Mouse (Mus musculus) left cerebral cortex, postnatal 25 days (tissue): ENCODE measurements at regions not wholly inside any gene's neighbourhood (a gene's known extent, or its start where the extent isn't known, plus 50 kb on each side); places are given as distances from the start of the nearest gene placed in this dataset.

Experiments used
- DNase-seq, 2 experiments: peaks; one replicate each; pipeline ENCODE4 v3.0.0; 2022; ENCODE audit warnings: low spot score in 2 of 2, mixed read lengths in 1 of 2
- intact Hi-C: fragments of 180-260 bp; cut with DNase I; formaldehyde crosslinking; loops from one replicate; pipeline ENCODE4 v1.15.1; 2025

DNA sequence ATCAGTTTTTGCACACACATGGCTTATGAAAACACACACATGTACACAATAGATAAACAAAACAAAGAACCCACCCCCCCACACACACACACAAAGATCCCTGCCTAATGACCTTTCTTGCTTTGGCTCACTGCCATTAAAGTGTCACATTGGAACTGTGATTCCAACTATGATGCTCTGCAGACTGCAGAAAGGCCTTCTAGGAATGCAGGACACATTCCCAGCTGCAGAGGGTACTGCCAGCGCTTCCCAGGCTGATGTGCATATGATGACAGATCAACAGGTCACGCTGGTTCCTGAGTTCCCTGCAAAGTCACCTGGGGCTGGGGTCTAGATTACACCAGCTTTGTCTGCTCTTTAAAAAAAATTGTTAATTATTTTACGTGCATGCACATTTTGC, 68.1 kb upstream of the Ppm1j start:
- DNase-seq = no peak
- intact Hi-C loops = loop anchor here (5.0 to 10.0 kb wide), 3 partner anchors 152 to 345 kb away; partner anchors contain the start of genes Capza1, St7l and Wnt2b

- DNase-seq = peak; percentile 73 to 76
- intact Hi-C loops = loop anchor here (2.0 to 10.0 kb wide), 4 partner anchors 65 to 343 kb away; partner anchors contain the start of genes Capza1, St7l and Wnt2b
Measured at GRCm38 (mm10) chr3:104713836-104714631, 66.8 kb upstream of the Ppm1j start.

DNA sequence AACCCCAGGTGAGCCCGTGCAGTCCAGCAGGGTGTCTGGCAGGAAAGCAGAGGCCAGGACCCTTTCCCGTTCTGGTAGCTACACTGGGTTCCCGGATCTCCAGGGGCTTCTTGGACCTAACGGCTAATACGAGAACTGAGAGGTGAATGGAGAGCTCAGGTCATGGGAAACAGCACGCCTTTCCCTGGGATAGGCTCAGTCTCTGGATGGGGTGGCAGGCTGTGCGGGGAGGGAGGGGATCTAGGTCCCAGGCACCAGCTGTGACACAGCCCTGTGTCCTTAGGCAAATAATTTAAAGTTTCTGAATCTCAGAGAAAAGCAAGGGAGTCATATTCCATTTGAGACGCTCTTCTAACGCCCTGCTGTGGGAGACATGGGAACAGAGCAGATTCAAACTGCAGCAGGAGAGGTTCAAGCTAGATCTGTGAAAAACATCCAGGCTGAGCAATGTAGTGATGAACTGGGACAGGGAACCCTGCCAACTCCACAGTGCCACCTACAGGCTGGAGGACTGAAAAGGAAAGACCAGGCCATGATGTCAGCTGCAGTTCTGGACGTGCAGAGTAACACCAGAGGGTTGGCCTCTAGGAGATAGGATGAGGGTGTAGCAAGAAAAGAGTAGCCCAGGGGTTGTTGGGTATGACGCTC, 66.1 kb upstream of the Ppm1j start:
- peak in 1 of 2 experiments; percentile 4 for DNase-seq
- intact Hi-C loops = loop anchor here (2.0 to 10.0 kb wide), 4 partner anchors 64 to 342 kb away; partner anchors contain the start of genes Capza1, St7l and Wnt2b
